Mouse (Mus musculus) cerebral cortex, adult 2 months (tissue): ENCODE data around the gene Psma5.

Source experiments
- WGBS: fragments of 180-500 bp; shearing (Covaris S2); methylation state at CpG from one replicate; pipeline ENCODE4 v1.1.7; 2018; 5-methylcytosine and 5-hydroxymethylcytosine counted together

Gene Psma5

GRCm38 (mm10) chr3:108282401-108283240 is 25.9 kb downstream of the Psma5 start:
- 6% methylated on average over 12 of the region's 12 CpGs for WGBS

DNA sequence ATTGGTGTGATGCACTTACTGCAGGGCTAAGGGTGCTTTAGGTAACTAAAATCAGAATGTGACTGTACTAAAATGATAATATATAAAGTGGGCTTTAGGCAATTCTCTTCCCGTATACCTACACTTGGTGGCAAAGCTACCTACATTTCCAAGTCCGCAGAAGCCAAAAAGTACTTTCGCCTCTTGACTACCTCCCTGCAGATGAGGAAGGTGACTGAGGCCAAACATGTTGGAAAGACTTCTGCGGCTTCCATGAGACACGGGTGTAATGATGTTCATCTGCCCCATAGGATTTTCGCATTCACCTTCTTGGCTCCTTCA is 26.5 kb downstream of the Psma5 start:
- 4% methylated on average over 6 of the region's 6 CpGs for WGBS

DNA sequence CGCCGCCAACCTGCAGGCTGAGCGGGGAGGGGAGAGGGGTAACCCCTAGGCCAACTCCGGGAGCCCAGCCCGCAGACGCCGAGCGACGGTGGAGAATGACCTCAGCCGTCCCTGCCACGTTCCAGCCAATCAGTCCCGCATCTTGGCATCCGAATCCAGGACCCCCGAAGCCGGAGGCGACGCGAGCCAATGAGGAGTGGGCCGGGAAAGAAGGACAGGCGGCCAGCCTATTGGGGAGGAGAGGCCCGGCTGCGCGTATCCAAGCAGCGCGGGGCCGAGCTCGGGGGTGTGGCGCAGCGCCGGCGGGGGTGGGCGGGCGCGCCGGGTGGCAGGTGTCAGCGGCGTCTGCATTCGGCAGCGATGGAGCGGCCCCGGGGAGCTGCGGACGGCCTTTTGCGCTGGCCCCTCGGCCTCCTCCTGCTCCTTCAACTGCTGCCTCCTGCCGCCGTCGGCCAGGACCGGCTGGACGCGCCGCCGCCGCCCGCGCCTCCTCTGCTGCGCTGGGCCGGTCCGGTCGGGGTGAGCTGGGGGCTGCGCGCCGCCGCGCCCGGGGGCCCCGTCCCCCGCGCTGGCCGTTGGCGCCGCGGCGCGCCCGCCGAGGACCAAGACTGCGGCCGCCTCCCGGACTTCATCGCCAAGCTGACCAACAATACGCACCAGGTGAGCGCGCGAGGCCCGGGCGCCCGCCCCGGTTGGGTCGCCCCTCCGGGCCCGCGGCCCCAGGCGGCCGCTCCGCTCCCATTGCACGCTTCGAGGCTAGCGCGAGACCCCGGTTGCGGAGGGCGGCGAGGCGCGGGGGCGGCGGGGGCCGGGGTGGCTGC is 27.3 kb downstream of the Psma5 start, which contains the start of gene Sort1:
Gene Sort1 (plus strand): TSS at position 302 of the 821 bp plus-strand sequence.
- WGBS: under 1% methylated on average over 104 of the region's 109 CpGs

DNA sequence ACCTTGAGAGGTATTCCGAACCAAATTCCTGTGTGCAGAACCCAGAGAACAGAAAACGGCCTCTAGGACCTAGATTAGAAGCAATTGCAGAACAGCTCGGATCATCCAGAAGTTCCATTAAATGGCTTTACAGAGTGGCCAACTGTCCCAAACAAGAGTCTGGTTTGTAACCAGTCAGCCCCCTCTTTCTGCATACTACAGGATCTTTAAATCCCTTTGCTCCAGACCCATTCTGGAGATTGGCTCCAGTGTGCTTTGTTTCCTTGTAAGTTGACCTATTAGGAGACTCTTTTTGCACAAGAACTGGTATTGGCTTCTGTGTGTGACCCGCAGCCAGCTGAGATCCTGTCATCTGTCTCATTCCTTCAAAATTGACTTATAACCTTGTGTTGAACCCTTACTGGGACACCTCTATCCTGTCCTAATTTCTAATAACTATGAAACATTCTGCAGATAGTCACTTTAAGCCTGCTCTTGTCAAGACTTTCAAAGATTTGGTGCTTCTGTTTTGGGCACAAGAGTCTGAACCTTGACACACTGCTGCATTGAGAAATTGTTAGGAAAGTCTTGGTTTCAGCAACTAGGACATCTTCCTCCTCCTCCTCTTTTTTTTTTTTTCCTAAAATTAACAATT is 28.5 kb downstream of the Psma5 start:
- WGBS: 20% methylated on average over 4 of the region's 4 CpGs

- WGBS: 45% methylated on average over 14 of the region's 14 CpGs
Observed at GRCm38 (mm10) chr3:108286671-108287439, 30.1 kb downstream of the Psma5 start.

DNA sequence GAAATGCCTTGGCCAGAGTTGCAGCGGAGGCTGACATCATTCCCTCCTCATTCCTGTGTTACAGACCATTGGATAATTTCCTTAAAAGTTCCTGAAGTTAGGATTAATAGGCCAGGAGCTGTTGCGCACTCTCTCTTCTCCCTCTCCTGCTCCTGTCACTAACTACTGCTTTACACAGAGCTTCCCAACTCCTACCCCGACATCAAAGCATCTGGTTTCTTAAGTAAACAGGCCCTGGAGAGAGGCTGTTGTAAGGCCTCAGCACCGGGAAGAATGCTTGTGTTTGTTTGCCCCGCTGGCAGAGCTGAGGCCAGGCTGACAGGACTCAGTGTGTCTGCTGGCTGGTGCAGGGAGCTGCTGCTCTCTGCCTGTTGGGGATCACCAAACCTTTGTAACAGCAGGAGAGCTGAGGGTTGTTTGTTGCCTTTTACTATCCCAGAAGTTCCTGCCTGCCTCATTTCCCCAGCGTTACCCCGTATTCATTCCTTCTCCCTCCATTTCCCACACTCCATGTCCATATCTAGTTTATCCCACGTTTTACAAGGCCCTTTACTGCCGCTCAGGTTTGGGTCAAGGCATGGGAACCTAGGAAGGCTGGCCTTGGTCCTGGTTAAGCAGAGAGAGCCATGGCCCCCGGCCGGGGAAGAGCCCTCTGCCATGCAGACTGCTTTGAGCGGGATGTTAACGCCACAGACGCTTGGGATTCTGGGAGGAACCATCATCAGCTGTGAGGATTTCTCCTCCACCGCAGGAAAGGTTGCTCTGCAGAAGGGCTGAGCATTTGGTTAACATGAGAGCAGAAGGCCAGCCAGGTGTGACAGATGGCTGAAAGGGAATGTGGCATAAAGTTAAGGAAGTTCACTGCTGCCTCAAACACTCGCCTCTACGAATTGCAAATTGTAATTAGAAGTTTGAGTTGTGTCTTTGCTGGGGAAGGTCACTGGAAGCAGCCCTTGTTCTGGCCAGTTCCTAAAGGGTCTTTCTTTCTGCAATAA is 31.4 kb downstream of the Psma5 start:
- WGBS: 29% methylated on average over 17 of the region's 17 CpGs

- WGBS: 67% methylated on average over 13 of the region's 13 CpGs
Observed at GRCm38 (mm10) chr3:108289311-108290130, 32.8 kb downstream of the Psma5 start.

- 72% methylated on average over 17 of the region's 17 CpGs for WGBS
Observed at GRCm38 (mm10) chr3:108291036-108291799, 34.5 kb downstream of the Psma5 start.

- 34% methylated on average over 2 of the region's 2 CpGs for WGBS
Observed at GRCm38 (mm10) chr3:108294398-108294797, 37.7 kb downstream of the Psma5 start.

- 9% methylated on average over 14 of the region's 14 CpGs for whole genome bisulfite sequencing
Observed at GRCm38 (mm10) chr3:108295379-108296219, 38.9 kb downstream of the Psma5 start.

DNA sequence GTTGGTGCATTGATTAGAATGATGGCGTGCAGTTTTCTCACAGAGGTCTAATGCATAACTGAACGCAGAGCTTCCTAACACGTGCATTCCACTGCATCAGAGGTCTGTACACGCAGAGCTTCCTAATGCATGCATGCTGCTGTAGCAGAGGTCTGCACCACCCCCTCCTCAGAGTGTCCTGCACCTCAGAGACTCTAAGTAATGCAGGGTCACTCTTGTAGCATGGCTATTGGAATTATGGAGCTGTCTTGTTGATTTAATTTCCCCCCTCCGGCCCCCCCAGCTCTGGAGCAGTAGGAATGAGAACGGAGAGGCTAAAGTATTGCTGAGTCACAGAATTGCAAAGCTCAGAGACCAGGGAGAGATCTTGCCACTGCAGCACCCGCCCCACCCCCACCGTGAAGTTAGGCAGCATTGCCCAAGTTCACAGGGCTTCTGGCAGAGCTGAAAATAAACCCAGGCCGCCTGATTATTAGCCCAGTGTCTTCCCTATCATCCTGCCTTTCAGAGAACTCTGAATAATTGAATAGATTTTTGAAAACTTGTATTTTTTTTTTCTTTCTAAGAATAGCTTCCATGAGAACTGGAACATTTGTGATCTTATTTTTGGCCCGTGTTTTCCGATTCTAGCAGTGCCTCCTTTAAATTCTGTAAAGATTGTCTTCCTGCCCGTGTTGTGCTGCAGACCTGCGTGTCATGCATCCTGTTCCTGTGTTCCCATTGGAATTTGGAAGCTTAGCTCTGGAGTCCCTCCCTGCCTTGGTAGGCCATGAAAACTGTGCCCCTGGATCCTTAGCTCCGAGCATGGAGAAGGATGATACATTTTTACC is 39.7 kb downstream of the Psma5 start:
- 9% methylated on average over 14 of the region's 14 CpGs for WGBS

GRCm38 (mm10) chr3:108297050-108297419 is 40.3 kb downstream of the Psma5 start:
- 50% methylated on average over 7 of the region's 7 CpGs for WGBS

DNA sequence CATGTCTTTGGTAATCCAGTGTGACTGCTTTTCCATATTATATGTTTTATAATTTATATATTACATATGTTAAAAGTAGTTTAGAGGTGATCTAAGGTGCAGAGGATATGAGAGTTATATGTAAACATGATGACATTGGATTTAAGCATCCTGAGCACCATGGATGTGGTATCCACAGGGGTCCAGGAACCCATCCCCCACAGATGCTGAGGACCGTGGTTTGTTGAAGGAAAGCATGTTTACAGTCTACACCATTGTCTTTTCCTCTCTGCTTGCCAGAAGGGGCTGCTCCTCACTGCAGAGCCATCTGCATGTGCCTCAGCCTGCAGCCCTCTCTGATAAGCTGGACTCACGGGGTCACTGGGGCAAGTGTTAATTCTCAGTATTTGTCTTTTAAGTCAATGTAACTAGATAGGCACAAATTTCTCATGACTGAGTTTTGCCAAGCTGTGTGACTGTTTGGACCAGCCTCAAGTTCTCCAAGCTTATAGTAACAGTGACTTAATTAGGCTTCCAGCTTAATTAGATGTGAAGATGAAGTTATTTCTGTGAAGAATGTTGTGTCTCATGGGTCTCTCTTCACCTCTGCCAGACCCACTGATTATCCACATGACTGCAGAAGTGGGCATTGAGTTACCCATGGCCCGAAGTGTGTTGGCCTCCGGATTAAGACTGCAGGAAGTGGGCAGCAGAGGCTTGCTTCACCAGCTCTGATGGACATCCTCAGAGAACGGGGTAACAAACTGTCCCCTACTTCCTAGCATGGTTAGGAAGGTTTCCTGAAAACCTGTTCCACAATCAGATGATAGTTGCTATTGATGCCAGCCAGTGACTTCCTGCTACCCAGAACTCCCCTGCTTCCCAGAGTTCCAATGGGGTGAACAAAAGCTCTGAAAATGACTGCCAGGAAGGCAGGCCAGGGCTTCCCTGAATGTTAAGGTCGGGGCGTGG is 41.2 kb downstream of the Psma5 start:
- WGBS: 32% methylated on average over 7 of the region's 7 CpGs

DNA sequence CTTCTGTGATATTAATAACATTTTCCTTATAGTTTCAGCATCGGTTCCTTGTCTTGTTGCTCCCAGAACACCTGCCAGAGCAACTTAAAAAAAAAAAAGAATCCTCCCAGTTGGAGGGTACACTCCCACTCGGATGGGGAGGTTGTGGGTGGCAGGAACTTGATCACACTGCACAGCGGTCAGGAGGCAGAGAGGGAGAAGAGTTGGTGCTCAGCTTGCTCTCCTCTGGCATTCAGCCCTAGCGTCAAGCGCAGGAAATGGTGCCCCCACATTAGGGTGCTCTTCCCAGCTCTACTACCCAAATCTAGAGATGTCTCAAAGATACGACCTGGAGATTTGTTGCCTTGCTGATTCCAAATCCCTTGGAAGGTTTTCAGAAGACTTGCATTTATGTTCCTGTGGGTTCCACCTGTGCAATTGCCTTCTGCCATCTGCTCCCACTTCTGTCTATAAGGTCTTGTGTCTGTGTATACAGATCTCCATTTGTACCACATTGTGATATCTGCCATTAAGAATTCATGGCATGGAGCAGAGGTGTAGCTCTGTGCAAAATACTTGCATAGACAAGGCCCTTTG is 43.8 kb downstream of the Psma5 start:
- 46% methylated on average over 6 of the region's 6 CpGs for WGBS

- 73% methylated on average over 8 of the region's 8 CpGs for WGBS
Observed at GRCm38 (mm10) chr3:108303683-108304082, 47.0 kb downstream of the Psma5 start.
